ENCODE assay signal across 8 mouse cellular contexts in the genomic region with DNA sequence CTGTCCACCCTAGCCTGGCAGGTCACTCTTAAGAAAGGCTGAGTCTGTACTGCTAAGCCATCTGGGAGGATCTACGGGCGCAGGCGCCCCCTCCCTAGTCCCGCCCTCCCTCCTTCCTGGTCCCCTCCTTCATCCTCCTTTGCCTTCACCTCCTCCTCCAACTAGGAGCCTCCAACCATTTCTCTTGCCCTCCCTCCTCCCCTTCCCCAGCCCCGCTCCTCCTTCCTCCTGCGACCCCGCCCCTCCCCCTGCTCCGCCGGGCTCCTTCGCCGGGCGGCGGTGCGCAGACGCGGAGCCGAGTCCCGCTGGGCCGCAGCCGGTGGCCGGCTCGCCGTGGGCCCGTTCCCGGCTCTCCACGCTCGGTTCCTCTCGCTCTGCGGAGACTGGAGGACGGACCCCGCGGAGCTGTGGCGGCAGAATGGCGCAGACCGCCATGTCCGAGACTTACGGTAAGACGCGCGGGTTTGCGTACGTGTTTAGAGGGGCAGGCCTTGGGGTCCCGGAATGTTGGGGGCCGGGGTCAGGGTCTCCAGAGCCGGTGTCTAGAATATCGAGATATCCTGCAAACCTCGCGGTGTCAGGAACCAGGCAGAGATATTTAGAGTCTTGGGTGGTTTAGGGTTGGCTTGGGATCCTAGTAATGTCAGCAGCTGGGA. TPM values are rescaled to one million over a fixed set of nuclear protein-coding genes. Genes with fewer than 3 reads are reported as not detected.
A peak's percentile ranks its signal among the peaks of the same experiment; 100 is the strongest.
DNase-seq lines count a peak whose midpoint lies in the region; ATAC-seq and TF ChIP-seq lines count a peak whose summit lies in the region.

A gene (plus strand): TSS at position 268 of the 656 bp plus-strand sequence.

- H3K9ac ChIP-seq in intestine, embryonic 14.5 days (ENCODE audit: low read length): peak within 1 kb of the TSS; percentile 84

- H3K4me2 ChIP-seq in intestine, embryonic 14.5 days (ENCODE audit: low read length): peak within 1 kb of the TSS; percentile 86

- peak within 1 kb of the TSS; percentile 73 for H3K27ac ChIP-seq in intestine, embryonic 14.5 days (ENCODE audit: low read depth)
- H3K27ac ChIP-seq in small intestine, adult 2 months (ENCODE audit: insufficient read depth, low read depth, low read length): peak within 1 kb of the TSS; percentile 92

- H3K4me1 ChIP-seq in intestine, embryonic 14.5 days (replicated peaks; ENCODE audit: control insufficient read depth, insufficient read depth, low read length): peaks cover 19% of the 10 kb centered on the region
- H3K4me1 ChIP-seq in small intestine, adult 2 months (ENCODE audit: control insufficient read depth, insufficient read depth, insufficient read length, low read length): peaks cover 17% of the 10 kb centered on the region

- H3K36me3 ChIP-seq in intestine, embryonic 14.5 days (ENCODE audit: control insufficient read depth, insufficient read depth, low read length): no peaks in the 10 kb centered on the region
- H3K36me3 ChIP-seq in small intestine, adult 2 months (ENCODE audit: control insufficient read depth, insufficient read depth, low read length): peaks cover 5% of the 10 kb centered on the region; the same call in 1 of the 2 replicates

- TF ChIP-seq CTCF in small intestine, adult 2 months (IDR thresholded peaks at IDR 0.05; ENCODE audit: extremely low read depth, insufficient read length, insufficient replicate concordance, low read depth, low read length): no peak

- DNase-seq in adrenal gland, adult (ENCODE audit: inconsistent age in 2 of 2, low spot score in 1 of 2): peak; percentile 89 to 94
- DNase-seq in embryo, embryonic 11.5 days (ENCODE audit: low read depth, low spot score): peak; percentile 89
- peak; percentile 68 to 83 for DNase-seq in gastrocnemius, postnatal 36 days
- peak; percentile 94 for DNase-seq in intestine, embryonic 14.5 days (ENCODE audit: low spot score)
- DNase-seq in left cerebral cortex, postnatal 25 days (ENCODE audit: low spot score in 2 of 2): peak; percentile 77 to 85
- peak; percentile 94 for DNase-seq in mesoderm, embryonic 11.5 days (ENCODE audit: low read depth, low spot score)
- no peak for DNase-seq in natural killer cell, adult 2 months (ENCODE audit: low spot score in 2 of 2)

- under 1% methylated on average over 47 of the region's 48 CpGs for WGBS in intestine, embryonic 14.5 days
- WGBS in small intestine, adult 2 months: under 1% methylated on average over 47 of the region's 48 CpGs

- H3K4me3 ChIP-seq in intestine, embryonic 14.5 days (ENCODE audit: low read depth, low read length): peak within 1 kb of the TSS; percentile 71
- peak within 1 kb of the TSS; percentile 87 for H3K4me3 ChIP-seq in small intestine, adult 2 months (ENCODE audit: low read depth, low read length)

- H3K9me3 ChIP-seq in intestine, embryonic 14.5 days (ENCODE audit: control insufficient read depth, low read length): no peaks in the 10 kb centered on the region

- H3K27me3 ChIP-seq in intestine, embryonic 14.5 days (replicated peaks; ENCODE audit: control insufficient read depth, insufficient read depth, low read length): no peaks in the 10 kb centered on the region
- no peaks in the 10 kb centered on the region for H3K27me3 ChIP-seq in small intestine, adult 2 months (ENCODE audit: control insufficient read depth, insufficient read depth, low read length)

- no peak; the same call in 1 of the 2 replicates for TF ChIP-seq POLR2A in small intestine, adult 2 months (IDR thresholded peaks at IDR 0.05; ENCODE audit: low read depth, low read length)

- peak; percentile 92 for ATAC-seq in intestine, embryonic 14.5 days (replicated peaks; ENCODE audit: low FRiP score, low TSS enrichment, low read depth)

- intact Hi-C loops in gastrocnemius, postnatal 36 days (cut with DNase I): no loop called here
- intact Hi-C loops in left cerebral cortex, postnatal 25 days (cut with DNase I): no loop called here

RNA-seq across cellular contexts. Expression of the gene that starts here (rescaled TPM):
- 10 to 100 TPM; 10.5 to 11.7 TPM for total RNA-seq in gastrocnemius, postnatal 36 days (2021)
- 51.9 and 52.0 TPM in 2 replicates for polyA plus RNA-seq in intestine, embryonic 14.5 days (2014; fragmentation: Nextera tagmentation; extraction: Ambion mirVana)
- total RNA-seq in left cerebral cortex, postnatal 25 days (2021): 10 to 100 TPM; 45.0 to 47.0 TPM
- 23.0 and 59.8 TPM in 2 replicates for polyA plus RNA-seq in small intestine, adult 2 months (2012; rRNA removed)

Comparison
In these comparisons a context has a peak if more than half of its experiments do, and no peak if none do; other contexts are left out.
1. DNase-seq: peak in adrenal gland, adult (2 of 2), embryo, embryonic 11.5 days (single experiment), gastrocnemius, postnatal 36 days (2 of 2), intestine, embryonic 14.5 days (single experiment), left cerebral cortex, postnatal 25 days (2 of 2) and mesoderm, embryonic 11.5 days (single experiment); none in natural killer cell, adult 2 months (0 of 2).